Mouse (Mus musculus) intestine, postnatal 0 days (tissue): ENCODE data around the gene Faah. TPM values are rescaled to one million over a fixed set of nuclear protein-coding genes. Genes with fewer than 3 reads are reported as not detected.

Experiments
- ATAC-seq: fragments of 200-750 bp; cut with Nextera tagmentation; 2 replicates; pipeline ENCODE4 v1.8.0; 2017; ENCODE audit warnings: mild to moderate bottlenecking, moderate TSS enrichment, moderate library complexity
- H3K27ac ChIP-seq: fragments of 300-500 bp; sonication (generic); 2 replicates; pipeline ENCODE4 v1.5.1; 2014; ENCODE audit warnings: mild to moderate bottlenecking, low read depth, low read length, moderate library complexity
- H3K27me3 ChIP-seq: fragments of 300-500 bp; sonication (generic); replicated peaks from 2 replicates; pipeline ENCODE4 v1.6.1; 2014; ENCODE audit warnings: low read length, mixed read lengths; ENCODE audit not compliant: control insufficient read depth, insufficient read depth
- H3K36me3 ChIP-seq: fragments of 300-500 bp; sonication (generic); 2 replicates; pipeline ENCODE4 v1.6.1; 2014; ENCODE audit warnings: mild to moderate bottlenecking, moderate library complexity; ENCODE audit not compliant: control insufficient read depth, insufficient read depth
- H3K4me1 ChIP-seq: fragments of 300-500 bp; sonication (generic); replicated peaks from 2 replicates; pipeline ENCODE4 v1.6.1; 2014; ENCODE audit warnings: antibody characterized with exemption, low read length, mixed read lengths; ENCODE audit not compliant: control insufficient read depth, insufficient read depth
- H3K4me2 ChIP-seq: fragments of 300-500 bp; sonication (generic); replicated peaks from 2 replicates; pipeline ENCODE4 v1.6.1; 2014; ENCODE audit warnings: low read depth, mild to moderate bottlenecking, moderate library complexity
- H3K4me3 ChIP-seq: fragments of 300-500 bp; sonication (generic); 2 replicates; pipeline ENCODE4 v1.5.1; 2014; ENCODE audit warnings: low read depth, low read length
- H3K9ac ChIP-seq: fragments of 300-500 bp; sonication (generic); 2 replicates; pipeline ENCODE4 v1.6.1; 2014; ENCODE audit warnings: mild to moderate bottlenecking, low read depth, low read length
- H3K9me3 ChIP-seq: fragments of 300-500 bp; sonication (generic); 2 replicates; pipeline ENCODE4 v1.6.1; 2016; ENCODE audit warnings: mixed run types; ENCODE audit not compliant: control insufficient read depth
- CTCF ChIP-seq: sonication (generic); IDR thresholded peaks from 2 replicates; pipeline ENCODE4 v1.5.1; 2016; ENCODE audit warnings: low read depth, mild to moderate bottlenecking, control low read depth, antibody characterized with exemption, moderate library complexity
- WGBS: fragments of 180-500 bp; shearing (Covaris S2); extraction: QIAGEN DNeasy Blood & Tissue Kit; methylation state at CpG from one replicate; pipeline ENCODE4 v1.1.7; 2014; 5-methylcytosine and 5-hydroxymethylcytosine counted together
- polyA plus RNA-seq: library from polyadenylated mRNA; unstranded; fragments of >200 nt; fragmentation: Nextera tagmentation; extraction: Ambion mirVana; gene quantifications from 2 replicates; pipeline ENCODE4 v1.2.1, GENCODE M21; 2015

Gene Faah
- polyA plus RNA-seq, 1 experiment from 2014 or later: 105 TPM

- WGBS: 45% methylated on average over 7 of the region's 7 CpGs
- no peaks in the 10 kb centered on the region for H3K4me1 ChIP-seq
- ATAC-seq: no peak
- H3K27ac ChIP-seq: no peak overlapping the region
- no peaks in the 10 kb centered on the region for H3K36me3 ChIP-seq
- peaks cover 53% of the 10 kb centered on the region for H3K27me3 ChIP-seq
- no peaks in the 10 kb centered on the region for H3K9me3 ChIP-seq
- H3K9ac ChIP-seq: no peak overlapping the region
- no peak overlapping the region for H3K4me3 ChIP-seq
- no peak for TF ChIP-seq CTCF
- no peak overlapping the region for H3K4me2 ChIP-seq
Observed at GRCm38 (mm10) chr4:115927637-115928036, 90.1 kb downstream of the Faah start.

DNA sequence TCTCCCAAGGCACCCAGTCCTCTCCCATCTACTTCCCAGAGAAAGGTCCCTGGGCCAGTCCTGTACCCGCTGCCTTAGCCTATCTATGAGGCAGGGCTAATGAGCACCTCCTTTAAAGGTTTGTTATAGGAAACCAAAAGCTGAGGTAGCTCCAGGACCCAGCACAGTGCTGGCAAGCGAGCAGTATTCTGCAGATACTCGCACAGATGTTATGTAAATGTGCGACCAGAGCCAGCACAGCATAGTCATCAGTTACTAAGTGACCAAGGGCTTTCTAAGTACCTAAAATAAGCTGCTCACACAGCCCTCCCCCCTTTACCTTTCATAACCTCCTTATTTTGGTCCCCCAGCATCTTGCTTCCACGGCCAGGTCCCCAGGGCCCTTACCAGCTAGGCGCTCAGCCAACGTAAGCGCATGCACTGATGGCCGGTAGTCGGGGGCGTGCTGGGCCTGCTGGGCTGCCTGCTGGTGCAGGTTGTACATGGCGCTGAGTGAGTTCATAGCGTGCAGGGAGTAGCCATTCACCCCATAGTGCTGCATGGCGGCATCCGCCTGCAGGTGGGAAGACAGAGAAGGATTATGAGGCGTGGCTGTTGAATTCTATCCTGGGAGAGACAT is 94.4 kb downstream of the Faah start:
- H3K4me2 ChIP-seq: no peak overlapping the region
- H3K9me3 ChIP-seq: no peaks in the 10 kb centered on the region
- H3K27ac ChIP-seq: no peak overlapping the region
- 75% methylated on average over 16 of the region's 16 CpGs for WGBS
- no peak for TF ChIP-seq CTCF
- H3K9ac ChIP-seq: no peak overlapping the region
- no peaks in the 10 kb centered on the region for H3K4me1 ChIP-seq
- H3K27me3 ChIP-seq: peaks cover 14% of the 10 kb centered on the region
- H3K36me3 ChIP-seq: no peaks in the 10 kb centered on the region
- ATAC-seq: no peak
- H3K4me3 ChIP-seq: no peak overlapping the region

GRCm38 (mm10) chr4:115922688-115923087 is 95.0 kb downstream of the Faah start:
- WGBS: 81% methylated on average over 5 of the region's 5 CpGs
- no peak overlapping the region for H3K27ac ChIP-seq
- peaks cover 12% of the 10 kb centered on the region; the same call in 1 of the 2 replicates for H3K27me3 ChIP-seq
- H3K36me3 ChIP-seq: no peaks in the 10 kb centered on the region
- H3K9me3 ChIP-seq: no peaks in the 10 kb centered on the region
- no peak for ATAC-seq
- TF ChIP-seq CTCF: no peak
- H3K4me2 ChIP-seq: no peak overlapping the region
- no peak overlapping the region for H3K4me3 ChIP-seq
- no peak overlapping the region for H3K9ac ChIP-seq
- no peaks in the 10 kb centered on the region for H3K4me1 ChIP-seq

DNA sequence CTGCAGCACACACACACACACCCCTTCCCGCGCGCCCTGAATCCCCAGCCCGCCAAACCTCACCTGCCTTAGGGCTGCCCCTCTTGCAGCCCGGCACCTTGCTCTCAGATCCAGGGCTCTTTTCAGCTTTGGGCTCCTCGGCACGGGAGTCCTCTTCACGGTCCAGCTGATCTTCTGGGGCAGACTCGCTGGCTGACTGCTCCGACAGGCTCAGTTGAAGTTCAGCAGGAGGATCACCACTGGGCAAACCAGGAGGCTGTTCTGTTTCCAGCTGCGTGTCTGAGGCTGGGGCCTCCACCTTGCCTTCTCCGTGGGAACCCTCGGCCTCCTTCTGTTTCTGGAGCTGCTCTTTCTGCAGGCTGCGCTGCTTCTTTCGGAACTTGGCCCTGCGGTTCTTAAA is 97.8 kb downstream of the Faah start:
- ATAC-seq: no peak
- Histone ChIP-seq H3K9me3 (no peaks in the 10 kb centered on the region), H3K36me3 (no peaks in the 10 kb centered on the region), H3K4me3 (no peak overlapping the region), H3K27me3 (0 out of 2 replicates have a peak, but pooled peaks cover 7% of the 10 kb centered on the region), H3K4me2 (no peak overlapping the region), H3K27ac (no peak overlapping the region), H3K9ac (no peak overlapping the region), H3K4me1 (no peaks in the 10 kb centered on the region)
- no peak for TF ChIP-seq CTCF
- 82% methylated on average over 16 of the region's 16 CpGs for WGBS

Other genes with a start within 250 kb of the Faah start
- gene Tex38, start 236.9 kb downstream of the Faah start, polyA plus RNA-seq: 0.33 and 0.44 TPM in 2 replicates
- 40.8 and 43.2 TPM in 2 replicates for gene Atpaf1, start 233.1 kb downstream of the Faah start, polyA plus RNA-seq
- 11.8 and 13.6 TPM in 2 replicates for gene Mob3c, start 189.8 kb downstream of the Faah start, polyA plus RNA-seq
- gene Mknk1, start 178.7 kb downstream of the Faah start, polyA plus RNA-seq: 12.8 and 15.1 TPM in 2 replicates
- gene Kncn, start 133.5 kb downstream of the Faah start, polyA plus RNA-seq: not detected in 2 replicates
- gene 6430628N08Rik, start 127.3 kb downstream of the Faah start, polyA plus RNA-seq: not detected in 2 replicates
- gene Dmbx1, start 78.0 kb downstream of the Faah start, polyA plus RNA-seq: not detected in 2 replicates
- 34.5 and 37.5 TPM in 2 replicates for gene Nsun4, start 36.0 kb upstream of the Faah start, polyA plus RNA-seq
- gene Uqcrh, start 57.1 kb upstream of the Faah start, polyA plus RNA-seq: 1,002 and 1,003 TPM in 2 replicates
- gene Lrrc41, start 57.3 kb upstream of the Faah start, polyA plus RNA-seq: 49.2 and 52.0 TPM in 2 replicates
- 5.2 and 6.5 TPM in 2 replicates for gene Rad54l, start 105.8 kb upstream of the Faah start, polyA plus RNA-seq
- 18.1 and 18.2 TPM in 2 replicates for gene Pomgnt1, start 105.9 kb upstream of the Faah start, polyA plus RNA-seq
- gene Lurap1, start 133.4 kb upstream of the Faah start, polyA plus RNA-seq: 0.56 and 0.68 TPM in 2 replicates
- 40.1 and 63.8 TPM in 2 replicates for gene Tspan1, start 149.7 kb upstream of the Faah start, polyA plus RNA-seq
- not detected in 2 replicates for gene 1700042G07Rik, start 155.4 kb upstream of the Faah start, polyA plus RNA-seq
- not detected in 2 replicates for gene Gm49337, start 155.5 kb upstream of the Faah start, polyA plus RNA-seq
- 2.9 and 3.5 TPM in 2 replicates for gene Pik3r3, start 203.7 kb upstream of the Faah start, polyA plus RNA-seq